In genomic region chr19:23141391-23142281, GRCm38 (mm10) we compare ENCODE assay signal across 8 mouse cellular contexts. TPM values are rescaled to one million over a fixed set of nuclear protein-coding genes. Genes with fewer than 3 reads are reported as not detected.
DNase-seq lines count a peak whose midpoint lies in the region; ATAC-seq and TF ChIP-seq lines count a peak whose summit lies in the region.

No protein-coding gene starts in this region.

- peaks cover 57% of the 10 kb centered on the region for H3K4me1 ChIP-seq in E14TG2a.4 (replicated peaks; ENCODE audit: low read depth, low read length)
- H3K4me1 ChIP-seq in forebrain, postnatal 0 days (ENCODE audit: insufficient read depth): peaks cover 5% of the 10 kb centered on the region; the same call in 1 of the 2 replicates
- H3K4me1 ChIP-seq in lung, embryonic 14.5 days (ENCODE audit: insufficient read depth): no peaks in the 10 kb centered on the region; the same call in 1 of the 2 replicates

- peak overlapping the region; percentile 96 for H3K4me2 ChIP-seq in forebrain, postnatal 0 days (ENCODE audit: low read depth)
- H3K4me2 ChIP-seq in lung, embryonic 14.5 days: peak overlapping the region; percentile 98

- WGBS in forebrain, postnatal 0 days: under 1% methylated on average over 85 of the region's 94 CpGs
- 1% methylated on average over 84 of the region's 94 CpGs for WGBS in lung, embryonic 14.5 days

- H3K27me3 ChIP-seq in E14TG2a.4 (ENCODE audit: insufficient read depth, low read length): no peaks in the 10 kb centered on the region
- H3K27me3 ChIP-seq in forebrain, postnatal 0 days (ENCODE audit: insufficient read depth, low read length): peaks cover 18% of the 10 kb centered on the region
- peaks cover 17% of the 10 kb centered on the region; the same call in 1 of the 2 replicates for H3K27me3 ChIP-seq in lung, embryonic 14.5 days (ENCODE audit: insufficient read depth, low read length)

- ATAC-seq in forebrain, postnatal 0 days: no peak; the same call in none of the 2 replicates
- peak; percentile 21 for ATAC-seq in lung, embryonic 14.5 days (ENCODE audit: insufficient read depth)

- DNase-seq in cerebellum, adult 18-20 months: peak; percentile 88 to 90
- peak; percentile 70 for DNase-seq in forebrain, postnatal 0 days
- DNase-seq in heart, postnatal 36 days: peak; percentile 85 to 86
- peak; percentile 69 to 70 for DNase-seq in layer of hippocampus, adult 8-10 months (ENCODE audit: low spot score in 2 of 2)
- DNase-seq in lung, embryonic 14.5 days: peak; percentile 83
- DNase-seq in ovary, adult 18-20 months (ENCODE audit: low spot score): peak; percentile 65
- DNase-seq in thymus, postnatal 14 days: peak; percentile 16

- H3K36me3 ChIP-seq in E14TG2a.4 (ENCODE audit: insufficient read depth, low read length): peaks cover 48% of the 10 kb centered on the region
- no peaks in the 10 kb centered on the region for H3K36me3 ChIP-seq in forebrain, postnatal 0 days (ENCODE audit: insufficient read depth)
- H3K36me3 ChIP-seq in lung, embryonic 14.5 days (ENCODE audit: insufficient read depth): no peaks in the 10 kb centered on the region

- peak overlapping the region; percentile 98 for H3K4me3 ChIP-seq in E14TG2a.4 (replicated peaks; ENCODE audit: low read length)
- H3K4me3 ChIP-seq in forebrain, postnatal 0 days (ENCODE audit: low read depth, low read length): peak overlapping the region; percentile 63
- H3K4me3 ChIP-seq in lung, embryonic 14.5 days (ENCODE audit: low read depth, low read length): peak overlapping the region; percentile 62

- peak overlapping the region; percentile 70 for H3K9ac ChIP-seq in forebrain, postnatal 0 days
- H3K9ac ChIP-seq in lung, embryonic 14.5 days: peak overlapping the region; percentile 72

- intact Hi-C loops in heart, postnatal 36 days (cut with DNase I): loop anchor here (2.0 kb wide), 1 partner anchor 225 kb away; no protein-coding TSS in a partner anchor

- TF ChIP-seq CTCF in E14TG2a.4 (conservative IDR thresholded peaks at IDR 0.05; ENCODE audit: low read length): no peak
- no peak for TF ChIP-seq CTCF in forebrain, postnatal 0 days (IDR thresholded peaks at IDR 0.05; ENCODE audit: low read depth)
- no peak for TF ChIP-seq CTCF in lung, embryonic 14.5 days (IDR thresholded peaks at IDR 0.05; ENCODE audit: low read depth)

- H3K27ac ChIP-seq in forebrain, postnatal 0 days (ENCODE audit: low read depth, low read length): peak overlapping the region; percentile 86
- peak overlapping the region; percentile 92 for H3K27ac ChIP-seq in lung, embryonic 14.5 days (ENCODE audit: low read depth)

- H3K9me3 ChIP-seq in E14TG2a.4 (ENCODE audit: low read length): no peaks in the 10 kb centered on the region
- no peaks in the 10 kb centered on the region for H3K9me3 ChIP-seq in forebrain, postnatal 0 days (ENCODE audit: low read length)
- no peaks in the 10 kb centered on the region for H3K9me3 ChIP-seq in lung, embryonic 14.5 days (ENCODE audit: low read depth, low read length)

RNA-seq across cellular contexts. Expression of gene Klf9, which starts 0.6 kb away (rescaled TPM):
- total RNA-seq in forebrain, postnatal 0 days (2014; rRNA removed): 22.5 and 25.9 TPM in 2 replicates
- polyA plus RNA-seq in forebrain, postnatal 0 days (2015; fragmentation: Nextera tagmentation; extraction: Ambion mirVana): 10.2 and 11.4 TPM in 2 replicates
- 100 to 1,000 TPM; 135 to 146 TPM for total RNA-seq in heart, postnatal 36 days (2021)
- total RNA-seq in layer of hippocampus, adult 8-10 months (2022): 100 to 1,000 TPM; 136 to 156 (median 140) TPM
- polyA plus RNA-seq in lung, embryonic 14.5 days (2014; fragmentation: Nextera tagmentation; extraction: Ambion mirVana): 2.0 and 2.3 TPM in 2 replicates

Comparison
In these comparisons a context has a peak if more than half of its experiments do, and no peak if none do; other contexts are left out.
1. DNase-seq: peak in every context shown above with its lines; median percentile 89 in cerebellum, adult 18-20 months; 86 in heart, postnatal 36 days; 83 in lung, embryonic 14.5 days; 70 in forebrain, postnatal 0 days; 70 in layer of hippocampus, adult 8-10 months; 65 in ovary, adult 18-20 months; 16 in thymus, postnatal 14 days.